Mouse (Mus musculus): ENCODE data around the gene Atad3a.
A peak's percentile ranks its signal among the peaks of the same experiment; 100 is the strongest.
"Not testable (repeated sequence)": the region's sequence is repeated elsewhere in the genome, so short reads cannot be mapped to it uniquely, and the experiment has no call there.

Atad3a gene

DNA sequence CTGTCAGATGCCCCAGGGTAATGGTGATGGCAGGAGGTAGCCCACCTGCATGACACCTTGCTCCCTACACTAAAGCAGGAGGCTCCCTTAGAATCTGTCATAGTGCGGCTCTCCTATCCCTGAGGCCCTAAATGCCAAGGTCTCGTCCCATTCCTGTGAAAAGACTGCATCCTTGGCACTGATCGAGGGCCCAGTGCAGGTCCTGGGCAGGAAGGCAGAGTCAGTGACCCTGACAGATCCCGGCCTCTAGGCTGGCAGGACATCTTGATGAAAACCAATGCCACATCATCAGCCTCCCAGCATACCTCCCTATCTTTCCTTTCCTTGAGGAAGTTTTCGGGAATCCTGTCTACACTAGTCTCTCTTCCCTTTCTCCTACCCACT is 8.6 kb upstream of the Atad3a start:
- DNase-seq (ENCODE audit: low read depth, low spot score) = no peak
- H3K36me3 ChIP-seq (ENCODE audit: control insufficient read depth, insufficient read depth, low read length, poor library complexity, severe bottlenecking) = no peaks in the 10 kb centered on the region
- no peaks in the 10 kb centered on the region for H3K27me3 ChIP-seq (ENCODE audit: control insufficient read depth, insufficient read depth, low read length, poor library complexity, severe bottlenecking)

DNA sequence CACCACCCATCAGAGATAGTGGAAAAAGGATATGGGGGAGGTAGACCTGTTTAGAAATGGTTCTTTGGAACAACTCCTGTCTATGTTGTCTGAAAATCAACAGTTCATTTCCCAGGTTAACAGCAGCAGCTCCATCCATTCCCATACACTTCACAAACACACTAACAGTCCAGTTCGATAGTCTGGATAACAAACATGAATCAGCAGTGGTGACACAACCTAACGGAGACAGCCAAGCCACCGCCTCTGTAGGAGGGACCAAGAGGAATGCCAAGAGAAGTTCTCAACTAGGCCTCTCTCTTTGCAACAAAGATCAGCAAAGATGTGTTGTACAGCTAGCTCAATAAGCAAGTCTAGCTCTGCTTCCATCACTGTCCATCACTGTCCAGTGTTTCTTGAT is 1.5 kb upstream of the Atad3a start:
- Histone ChIP-seq H3K36me3 (ENCODE audit: control insufficient read depth, insufficient read depth, low read length, poor library complexity, severe bottlenecking) (no peaks in the 10 kb centered on the region), H3K27me3 (ENCODE audit: control insufficient read depth, insufficient read depth, low read length, poor library complexity, severe bottlenecking) (no peaks in the 10 kb centered on the region)

DNA sequence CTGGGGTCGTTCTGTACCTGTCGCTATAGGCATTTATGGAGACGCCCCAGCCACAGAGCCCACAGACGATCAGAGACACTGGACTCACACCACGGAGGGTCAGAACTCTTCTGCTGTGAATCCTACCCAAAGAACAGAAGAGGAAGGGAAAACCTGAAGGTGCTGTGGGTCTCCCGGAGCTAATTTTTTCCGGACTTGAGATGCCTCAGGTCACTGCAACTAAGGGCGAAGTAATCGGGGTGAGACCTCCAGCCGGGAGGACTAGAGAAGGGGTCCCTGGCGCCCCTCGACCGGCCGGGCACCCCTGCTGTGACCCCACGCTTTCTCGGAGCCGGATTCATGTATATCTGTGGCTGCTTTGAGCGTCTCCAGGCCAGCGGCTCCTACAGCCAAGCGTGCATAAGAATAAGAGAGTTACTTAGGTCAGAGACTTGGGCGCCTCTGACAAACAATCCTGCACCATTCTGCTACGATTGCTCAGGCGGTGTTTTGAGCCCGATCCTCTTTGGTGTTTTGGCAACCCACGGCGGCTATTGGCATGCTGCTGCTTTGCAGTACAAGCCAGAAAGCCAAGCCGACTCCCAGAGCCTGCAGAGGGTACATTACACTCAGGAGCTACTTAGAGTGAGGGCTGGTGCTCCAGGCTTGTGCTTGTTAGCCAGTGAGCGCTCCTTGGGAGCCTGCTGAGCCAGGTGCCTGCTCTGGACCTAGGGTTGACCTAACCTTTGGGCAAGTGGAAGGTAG is 635 bp upstream of the Atad3a start:
- no peaks in the 10 kb centered on the region for H3K27me3 ChIP-seq (ENCODE audit: control insufficient read depth, insufficient read depth, low read length, poor library complexity, severe bottlenecking)
- H3K36me3 ChIP-seq (ENCODE audit: control insufficient read depth, insufficient read depth, low read length, poor library complexity, severe bottlenecking) = 0 out of 2 replicates have a peak, but pooled peaks cover 2% of the 10 kb centered on the region
- no peak for DNase-seq (ENCODE audit: low read depth, low spot score)

More for the DNA sequence above, 1.5 kb upstream of the Atad3a start:
- no peak for DNase-seq (ENCODE audit: low read depth, low spot score)

DNA sequence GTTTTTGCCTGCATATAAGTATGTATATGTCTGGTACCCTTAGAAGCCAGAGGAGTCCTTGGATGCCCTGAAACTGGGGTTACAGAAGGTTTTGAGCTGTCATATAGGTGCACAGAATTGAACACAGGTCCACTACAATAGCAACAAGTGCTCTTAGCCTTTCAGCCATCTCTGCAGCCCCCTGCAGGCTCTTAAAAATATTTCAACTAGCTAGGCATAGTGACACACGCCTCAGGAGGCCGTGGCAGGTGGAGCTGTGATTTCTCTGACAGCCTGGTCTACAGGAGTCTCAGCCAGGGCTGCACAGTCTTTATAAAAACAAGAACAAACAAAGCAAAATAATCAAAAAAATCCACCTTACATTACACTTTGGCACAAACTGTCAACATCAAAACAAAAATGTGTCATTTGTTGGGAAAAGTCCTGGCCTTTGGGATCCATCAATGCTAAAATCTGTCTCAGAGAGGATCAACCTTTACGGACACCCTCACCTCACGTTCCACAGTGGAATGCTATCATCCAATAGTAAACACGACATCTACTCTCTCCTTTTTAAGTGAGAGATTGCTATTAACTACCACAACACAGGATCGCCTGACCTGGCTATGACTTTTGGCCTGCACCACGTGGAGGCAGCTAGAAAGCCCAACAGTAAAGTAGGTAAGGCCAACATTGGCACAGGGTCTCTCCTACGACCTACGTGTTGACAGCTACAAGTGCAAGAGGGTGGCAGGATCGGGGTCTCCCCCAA is 856 bp downstream of the Atad3a start:
- no peaks in the 10 kb centered on the region for H3K27me3 ChIP-seq (ENCODE audit: control insufficient read depth, insufficient read depth, low read length, poor library complexity, severe bottlenecking)
- peaks cover 5% of the 10 kb centered on the region; the same call in 1 of the 2 replicates for H3K36me3 ChIP-seq (ENCODE audit: control insufficient read depth, insufficient read depth, low read length, poor library complexity, severe bottlenecking)
- peak; percentile 69 for DNase-seq (ENCODE audit: low read depth, low spot score)

- Histone ChIP-seq H3K36me3 (ENCODE audit: control insufficient read depth, insufficient read depth, low read length, poor library complexity, severe bottlenecking) (peaks cover 9% of the 10 kb centered on the region), H3K27me3 (ENCODE audit: control insufficient read depth, insufficient read depth, low read length, poor library complexity, severe bottlenecking) (no peaks in the 10 kb centered on the region)
- DNase-seq (ENCODE audit: low read depth, low spot score) = no peak
Observed at GRCm38 (mm10) chr4:155757011-155757410, 3.9 kb downstream of the Atad3a start.

- Histone ChIP-seq H3K36me3 (ENCODE audit: control insufficient read depth, insufficient read depth, low read length, poor library complexity, severe bottlenecking) (peaks cover 1% of the 10 kb centered on the region), H3K27me3 (ENCODE audit: control insufficient read depth, insufficient read depth, low read length, poor library complexity, severe bottlenecking) (no peaks in the 10 kb centered on the region)
- no peak for DNase-seq (ENCODE audit: low read depth, low spot score)
Observed at GRCm38 (mm10) chr4:155746575-155747490, 14.1 kb downstream of the Atad3a start.

GRCm38 (mm10) chr4:155746036-155746548 is 14.8 kb downstream of the Atad3a start:
- DNase-seq (ENCODE audit: low read depth, low spot score) = no peak
- Histone ChIP-seq H3K27me3 (ENCODE audit: control insufficient read depth, insufficient read depth, low read length, poor library complexity, severe bottlenecking) (no peaks in the 10 kb centered on the region), H3K36me3 (ENCODE audit: control insufficient read depth, insufficient read depth, low read length, poor library complexity, severe bottlenecking) (peaks cover 1% of the 10 kb centered on the region)

DNA sequence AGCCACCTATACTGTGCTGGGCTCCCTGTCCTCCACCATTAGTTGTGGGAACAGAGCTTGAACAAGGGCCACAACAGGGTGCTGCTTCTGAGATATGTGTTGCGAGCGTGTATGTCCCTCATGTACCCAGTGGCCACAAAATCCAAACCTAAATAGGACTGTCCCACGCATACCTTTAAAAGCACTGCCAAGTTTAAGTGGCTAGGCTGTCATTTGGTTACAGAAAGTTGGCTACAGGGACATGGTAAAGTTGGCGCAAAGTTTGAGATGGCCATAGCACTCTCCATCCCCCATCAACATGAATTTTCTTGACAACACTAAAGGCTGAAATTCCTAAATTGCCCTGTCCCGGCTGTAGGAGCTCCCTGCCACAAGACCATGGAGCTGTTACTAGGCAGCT is 15.8 kb downstream of the Atad3a start:
- H3K27me3 ChIP-seq (ENCODE audit: control insufficient read depth, insufficient read depth, low read length, poor library complexity, severe bottlenecking) = no peaks in the 10 kb centered on the region
- peaks cover 1% of the 10 kb centered on the region for H3K36me3 ChIP-seq (ENCODE audit: control insufficient read depth, insufficient read depth, low read length, poor library complexity, severe bottlenecking)
- no peak for DNase-seq (ENCODE audit: low read depth, low spot score)

GRCm38 (mm10) chr4:155744474-155744873 is 16.4 kb downstream of the Atad3a start:
- H3K36me3 ChIP-seq (ENCODE audit: control insufficient read depth, insufficient read depth, low read length, poor library complexity, severe bottlenecking) = peaks cover 1% of the 10 kb centered on the region
- no peaks in the 10 kb centered on the region for H3K27me3 ChIP-seq (ENCODE audit: control insufficient read depth, insufficient read depth, low read length, poor library complexity, severe bottlenecking)
- no peak for DNase-seq (ENCODE audit: low read depth, low spot score)

DNA sequence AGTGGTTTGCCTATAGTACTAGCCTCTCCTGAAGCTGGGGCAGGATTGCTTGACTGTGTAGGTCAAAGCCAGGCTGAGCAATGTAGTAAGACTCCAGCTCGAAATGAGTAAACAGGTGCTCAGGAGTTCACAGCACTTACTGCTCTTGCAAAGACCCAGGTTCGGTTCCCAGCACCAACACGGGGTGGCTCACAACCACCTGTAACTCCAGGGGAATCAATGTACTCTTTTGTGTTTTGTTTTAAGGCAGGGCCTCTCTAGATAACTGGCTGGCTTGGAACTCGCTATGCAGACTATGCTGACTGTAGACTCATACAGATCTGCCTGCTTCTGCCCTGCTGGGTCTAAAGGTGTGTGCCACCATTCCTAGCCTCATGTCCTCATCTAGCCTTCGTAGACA is 18.2 kb downstream of the Atad3a start:
- no peak for DNase-seq (ENCODE audit: low read depth, low spot score)
- H3K27me3 ChIP-seq (ENCODE audit: control insufficient read depth, insufficient read depth, low read length, poor library complexity, severe bottlenecking) = no peaks in the 10 kb centered on the region

DNA sequence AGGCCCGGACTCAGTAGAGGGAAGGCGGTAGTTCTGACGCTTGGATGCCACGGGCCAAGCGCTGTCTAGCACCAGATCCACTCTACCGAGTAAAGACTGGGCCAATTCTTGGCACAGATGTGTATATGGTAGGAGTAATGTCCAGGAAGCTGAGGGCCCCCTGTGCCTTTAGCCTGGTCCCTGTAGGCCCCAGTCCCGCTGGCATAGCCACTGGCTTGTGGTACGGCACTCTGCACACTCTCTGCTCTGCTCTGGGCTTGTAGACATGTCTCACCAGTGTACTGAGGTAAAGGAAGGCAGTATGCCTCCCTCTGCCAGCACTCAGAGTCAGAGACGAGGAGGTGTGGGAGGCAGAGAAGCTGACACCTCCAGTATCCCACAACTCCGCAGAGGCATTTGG is 20.2 kb downstream of the Atad3a start:
- not testable (repeated sequence) for H3K27me3 ChIP-seq (ENCODE audit: control insufficient read depth, insufficient read depth, low read length, poor library complexity, severe bottlenecking); H3K36me3 ChIP-seq (ENCODE audit: control insufficient read depth, insufficient read depth, low read length, poor library complexity, severe bottlenecking); DNase-seq (ENCODE audit: low read depth, low spot score)

More for the DNA sequence above, 18.2 kb downstream of the Atad3a start:
- H3K36me3 ChIP-seq (ENCODE audit: control insufficient read depth, insufficient read depth, low read length, poor library complexity, severe bottlenecking) = peaks cover 1% of the 10 kb centered on the region; the same call in 1 of the 2 replicates

DNA sequence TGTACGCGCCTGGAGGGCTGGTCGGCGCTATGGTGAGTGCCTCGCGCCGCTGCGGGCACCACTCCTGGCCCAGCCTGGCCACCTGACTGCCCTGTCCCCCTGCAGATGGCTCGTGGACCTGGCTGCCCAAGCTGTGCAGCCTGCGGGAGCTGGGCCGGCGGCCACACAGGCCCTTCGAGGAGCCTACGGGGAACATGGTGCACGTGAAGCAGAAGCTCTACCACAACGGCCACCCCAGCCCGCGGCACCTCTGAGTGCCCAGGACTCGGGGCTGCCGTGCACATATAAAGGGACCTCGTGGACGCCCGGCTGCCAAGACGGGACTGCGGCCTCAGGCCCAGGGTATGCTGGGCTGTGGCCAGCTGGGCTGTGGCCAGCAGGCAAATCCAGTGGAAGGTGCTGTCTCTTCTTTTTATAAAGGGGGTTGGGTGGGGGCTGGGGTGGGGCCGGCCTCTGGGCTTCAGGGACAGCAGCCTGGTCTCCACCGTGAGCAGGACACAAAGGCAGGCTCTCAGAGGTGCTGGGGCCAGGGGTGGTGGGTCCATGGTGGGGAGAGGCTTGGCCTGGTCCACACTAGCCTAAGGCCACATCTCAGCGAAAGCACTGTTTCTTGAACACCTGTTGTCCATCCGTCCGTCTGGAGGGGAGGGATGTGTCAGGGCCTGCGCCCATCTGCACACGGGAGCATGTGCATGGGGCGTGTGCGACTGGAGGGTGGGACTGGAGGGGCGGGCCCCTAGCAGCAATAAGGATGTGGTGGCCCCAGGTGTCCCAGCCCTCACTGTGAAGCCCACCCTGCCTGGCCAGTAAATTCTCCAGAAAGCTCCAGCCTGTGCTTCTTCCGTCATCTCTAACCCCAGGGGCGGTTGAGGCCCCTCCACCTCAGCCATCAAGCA is 20.9 kb downstream of the Atad3a start:
- no peaks in the 10 kb centered on the region for H3K27me3 ChIP-seq (ENCODE audit: control insufficient read depth, insufficient read depth, low read length, poor library complexity, severe bottlenecking)
- no peak for DNase-seq (ENCODE audit: low read depth, low spot score)

GRCm38 (mm10) chr4:155739152-155739551 is 21.7 kb downstream of the Atad3a start:
- Histone ChIP-seq H3K27me3 (ENCODE audit: control insufficient read depth, insufficient read depth, low read length, poor library complexity, severe bottlenecking) (no peaks in the 10 kb centered on the region), H3K36me3 (ENCODE audit: control insufficient read depth, insufficient read depth, low read length, poor library complexity, severe bottlenecking) (no peaks in the 10 kb centered on the region; the same call in 1 of the 2 replicates)
- no peak for DNase-seq (ENCODE audit: low read depth, low spot score)

More for the DNA sequence above, 20.9 kb downstream of the Atad3a start:
- H3K36me3 ChIP-seq (ENCODE audit: control insufficient read depth, insufficient read depth, low read length, poor library complexity, severe bottlenecking) = no peaks in the 10 kb centered on the region; the same call in 1 of the 2 replicates
